Mouse (Mus musculus) heart, embryonic 16.5 days (tissue): ENCODE measurements around the gene Mier1. TPM values are rescaled to one million over a fixed set of nuclear protein-coding genes. Genes with fewer than 3 reads are reported as not detected.

Experiments used
- ATAC-seq: fragments of 200-750 bp; cut with Nextera tagmentation; replicated peaks from 2 replicates; pipeline ENCODE4 v1.8.0; 2017; ENCODE audit warnings: moderate number of reproducible peaks; ENCODE audit not compliant: insufficient read depth, low FRiP score; ENCODE audit errors: extremely low read depth
- H3K27ac ChIP-seq: fragments of 300-500 bp; sonication (generic); 2 replicates; pipeline ENCODE4 v1.5.1; 2014; ENCODE audit warnings: mild to moderate bottlenecking, low read length, control low read depth, moderate library complexity
- H3K27me3 ChIP-seq: fragments of 300-500 bp; sonication (generic); 2 replicates; pipeline ENCODE4 v1.6.1; 2014; ENCODE audit warnings: low read length, mixed read lengths; ENCODE audit not compliant: control insufficient read depth, insufficient read depth
- H3K36me3 ChIP-seq: fragments of 300-500 bp; sonication (generic); 2 replicates; pipeline ENCODE4 v1.6.1; 2014; ENCODE audit not compliant: control insufficient read depth, insufficient read depth
- H3K4me1 ChIP-seq: fragments of 300-500 bp; sonication (generic); 2 replicates; pipeline ENCODE4 v1.6.1; 2014; ENCODE audit warnings: low read length, mixed read lengths; ENCODE audit not compliant: control insufficient read depth, insufficient read depth
- H3K4me2 ChIP-seq: fragments of 300-500 bp; sonication (generic); 2 replicates; pipeline ENCODE4 v1.6.1; 2014; ENCODE audit warnings: low read depth, mild to moderate bottlenecking, control low read depth, low read length
- H3K4me3 ChIP-seq: fragments of 300-500 bp; sonication (generic); 2 replicates; pipeline ENCODE4 v1.5.1; 2014; ENCODE audit warnings: mild to moderate bottlenecking, control low read depth, low read length
- H3K9ac ChIP-seq: fragments of 300-500 bp; sonication (generic); 2 replicates; pipeline ENCODE4 v1.6.1; 2014; ENCODE audit warnings: low read length, control low read depth
- H3K9me3 ChIP-seq: fragments of 300-500 bp; sonication (generic); replicated peaks from 2 replicates; pipeline ENCODE4 v1.6.1; 2016; ENCODE audit warnings: low read length; ENCODE audit not compliant: control insufficient read depth
- WGBS: fragments of 180-500 bp; shearing (Covaris S2); extraction: QIAGEN DNeasy Blood & Tissue Kit; methylation state at CpG from one replicate; pipeline ENCODE4 v1.1.7; 2014; 5-methylcytosine and 5-hydroxymethylcytosine counted together
- polyA plus RNA-seq: library from polyadenylated mRNA; unstranded; fragments of >200 nt; fragmentation: Nextera tagmentation; extraction: Ambion mirVana; gene quantifications from 2 replicates; pipeline ENCODE4 v1.2.1, GENCODE M21; 2015

The Mier1 gene
- polyA plus RNA-seq, 1 experiment from 2014 or later = 27.6 TPM

DNA sequence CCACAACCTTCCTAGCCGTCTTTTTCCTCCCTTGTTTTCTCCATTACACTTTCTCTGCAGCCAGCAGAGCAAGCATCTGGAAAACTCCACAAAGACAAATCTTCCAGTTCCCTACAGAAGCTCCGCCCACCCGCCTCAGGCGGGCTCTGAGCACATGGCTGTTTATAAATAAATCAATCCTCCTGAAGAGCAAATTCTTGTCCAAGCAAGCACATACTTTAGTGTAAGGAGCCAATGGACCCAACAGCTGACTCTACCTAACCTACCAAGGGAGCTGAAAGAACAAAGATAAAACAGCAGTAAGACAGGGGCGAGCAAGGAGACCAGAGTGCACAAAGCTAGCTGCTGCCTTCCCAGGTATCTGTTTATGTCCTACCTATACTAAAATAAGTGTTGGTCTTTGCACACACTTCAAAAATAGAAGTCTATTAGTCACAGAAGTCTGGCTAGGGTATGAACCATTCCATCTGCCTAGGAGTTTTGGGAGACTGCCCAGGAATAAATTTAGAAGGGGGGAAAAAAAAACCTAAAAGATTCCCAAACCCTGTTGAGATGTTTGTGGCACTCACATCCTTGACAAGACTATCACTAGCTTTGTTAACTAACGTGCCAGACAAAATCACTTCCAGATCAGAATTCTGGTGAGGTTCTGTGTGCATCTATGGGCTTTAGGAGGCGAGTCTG is 64.6 kb downstream of the Mier1 start:
- H3K9ac ChIP-seq = no peak overlapping the region; the same call in 1 of the 2 replicates
- no peaks in the 10 kb centered on the region for H3K27me3 ChIP-seq
- ATAC-seq = peak; percentile 59
- peak overlapping the region; percentile 42 for H3K4me2 ChIP-seq
- no peaks in the 10 kb centered on the region for H3K9me3 ChIP-seq
- H3K36me3 ChIP-seq = peaks cover 8% of the 10 kb centered on the region
- H3K27ac ChIP-seq = peak overlapping the region; percentile 92
- WGBS = 48% methylated on average over 7 of the region's 7 CpGs
- H3K4me1 ChIP-seq = peaks cover 22% of the 10 kb centered on the region
- H3K4me3 ChIP-seq = no peak overlapping the region

DNA sequence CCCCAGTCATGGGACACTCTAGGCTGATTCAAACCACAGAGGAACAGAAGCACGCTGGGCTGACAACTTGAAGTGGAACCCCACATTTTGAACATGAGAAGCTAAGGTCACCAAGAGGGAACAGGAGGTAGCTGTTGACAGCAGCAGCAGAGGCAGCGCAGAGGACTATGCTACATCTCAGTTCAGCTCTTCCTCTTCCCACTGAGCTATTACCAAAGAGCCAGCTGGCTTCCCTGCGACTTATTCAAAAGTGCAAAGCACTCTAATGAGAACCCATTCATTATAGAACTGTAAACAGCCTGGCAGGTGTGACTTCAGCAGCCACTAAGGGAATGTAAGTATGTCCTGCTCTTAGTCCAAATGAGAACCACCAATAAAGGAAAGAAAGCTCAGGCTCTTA is 65.4 kb downstream of the Mier1 start:
- ATAC-seq = 0 out of 2 replicates have a peak, but pooled peaks have one; percentile 15
- Histone ChIP-seq H3K27ac (peak overlapping the region; percentile 92), H3K4me2 (peak overlapping the region; percentile 42; the same call in 1 of the 2 replicates)

GRCm38 (mm10) chr4:103180300-103180888 is 66.2 kb downstream of the Mier1 start:
- Histone ChIP-seq H3K9ac (no peak overlapping the region), H3K36me3 (peaks cover 13% of the 10 kb centered on the region), H3K4me3 (no peak overlapping the region), H3K27ac (no peak overlapping the region), H3K4me1 (peaks cover 22% of the 10 kb centered on the region), H3K4me2 (no peak overlapping the region), H3K9me3 (no peaks in the 10 kb centered on the region), H3K27me3 (no peaks in the 10 kb centered on the region)
- no peak for ATAC-seq
- WGBS = 87% methylated on average over 8 of the region's 8 CpGs

More for the DNA sequence above, 65.4 kb downstream of the Mier1 start:
- Histone ChIP-seq H3K9ac (no peak overlapping the region), H3K36me3 (peaks cover 9% of the 10 kb centered on the region), H3K4me1 (peaks cover 22% of the 10 kb centered on the region), H3K4me3 (no peak overlapping the region), H3K27me3 (no peaks in the 10 kb centered on the region), H3K9me3 (no peaks in the 10 kb centered on the region)
- WGBS = 39% methylated on average over 3 of the region's 3 CpGs

DNA sequence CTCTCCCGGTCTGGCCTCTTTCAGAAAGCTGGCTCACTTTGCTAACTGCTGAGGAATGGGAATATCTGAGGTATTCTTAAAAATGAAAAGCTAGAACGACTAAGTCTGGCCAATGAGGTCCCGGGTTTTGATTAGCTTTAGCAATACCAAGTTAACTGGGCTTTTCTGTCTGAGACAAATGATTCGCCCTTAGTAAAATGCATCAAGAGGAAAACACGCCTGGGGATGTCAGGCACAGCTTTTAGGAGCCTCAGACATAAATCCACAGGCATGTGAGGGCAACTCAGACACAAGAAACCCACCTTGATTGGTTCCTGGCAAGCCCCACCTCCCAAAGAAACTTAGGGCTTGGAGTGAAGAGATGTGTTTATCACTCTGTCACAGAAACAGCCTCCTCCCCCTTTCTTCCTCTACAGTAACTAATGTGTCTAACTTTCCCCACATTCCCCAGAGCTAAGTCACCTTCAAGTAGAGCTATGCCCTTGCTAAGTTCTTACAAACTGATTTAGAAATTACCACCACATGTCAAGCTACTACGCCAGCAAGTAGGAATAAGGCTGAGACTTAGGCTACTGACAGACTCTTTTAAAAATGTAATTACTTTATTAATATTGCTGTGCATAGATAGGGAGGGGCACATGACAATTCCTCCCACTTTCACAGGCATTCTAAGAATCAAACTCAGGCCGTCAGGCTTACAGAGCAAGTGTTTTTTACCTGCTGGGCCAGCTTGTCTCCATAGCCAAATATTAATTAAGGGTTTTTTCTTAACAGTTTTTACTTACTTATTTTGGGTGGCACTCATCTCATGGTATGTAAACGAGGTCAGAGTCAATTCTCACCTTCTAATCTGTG is 74.8 kb downstream of the Mier1 start:
- Histone ChIP-seq H3K4me3 (no peak overlapping the region), H3K27ac (peak overlapping the region; percentile 43; the same call in 1 of the 2 replicates), H3K9me3 (no peaks in the 10 kb centered on the region), H3K4me1 (peaks cover 9% of the 10 kb centered on the region), H3K27me3 (no peaks in the 10 kb centered on the region), H3K4me2 (no peak overlapping the region), H3K36me3 (peaks cover 15% of the 10 kb centered on the region), H3K9ac (no peak overlapping the region)
- ATAC-seq = no peak
- WGBS = 69% methylated on average over 8 of the region's 8 CpGs

DNA sequence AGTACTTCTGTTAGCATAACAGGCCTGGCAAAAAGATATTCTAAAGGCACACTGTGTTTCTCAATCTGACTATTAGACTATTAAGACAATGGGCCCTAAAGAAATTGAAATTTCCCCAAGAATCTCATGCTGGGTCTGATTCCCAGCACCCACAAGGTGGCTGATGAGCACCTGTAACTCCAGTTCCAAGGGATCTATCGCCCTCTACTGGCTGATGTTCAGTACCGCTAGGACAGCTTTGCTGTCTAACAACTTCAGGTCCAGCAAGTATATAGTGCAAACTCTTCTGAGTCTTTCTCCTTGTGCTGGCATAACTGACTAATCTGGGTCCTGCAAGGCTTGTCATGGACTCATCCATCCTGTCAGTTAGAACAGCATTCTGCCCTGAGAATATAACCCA is 78.2 kb downstream of the Mier1 start:
- no peak overlapping the region for H3K4me3 ChIP-seq
- H3K9me3 ChIP-seq = no peaks in the 10 kb centered on the region
- peaks cover 9% of the 10 kb centered on the region for H3K36me3 ChIP-seq
- peaks cover 9% of the 10 kb centered on the region for H3K4me1 ChIP-seq
- no peak overlapping the region for H3K27ac ChIP-seq
- no peak for ATAC-seq
- H3K9ac ChIP-seq = no peak overlapping the region
- H3K27me3 ChIP-seq = no peaks in the 10 kb centered on the region
- WGBS = 84% methylated on average over 2 of the region's 2 CpGs
- H3K4me2 ChIP-seq = no peak overlapping the region

GRCm38 (mm10) chr4:103197401-103197800 is 83.2 kb downstream of the Mier1 start:
- Histone ChIP-seq H3K36me3 (peaks cover 8% of the 10 kb centered on the region), H3K9me3 (no peaks in the 10 kb centered on the region), H3K4me2 (no peak overlapping the region), H3K9ac (no peak overlapping the region), H3K4me3 (no peak overlapping the region), H3K4me1 (peaks cover 7% of the 10 kb centered on the region), H3K27me3 (no peaks in the 10 kb centered on the region), H3K27ac (no peak overlapping the region)
- WGBS = 87% methylated on average over 8 of the region's 8 CpGs
- no peak for ATAC-seq

DNA sequence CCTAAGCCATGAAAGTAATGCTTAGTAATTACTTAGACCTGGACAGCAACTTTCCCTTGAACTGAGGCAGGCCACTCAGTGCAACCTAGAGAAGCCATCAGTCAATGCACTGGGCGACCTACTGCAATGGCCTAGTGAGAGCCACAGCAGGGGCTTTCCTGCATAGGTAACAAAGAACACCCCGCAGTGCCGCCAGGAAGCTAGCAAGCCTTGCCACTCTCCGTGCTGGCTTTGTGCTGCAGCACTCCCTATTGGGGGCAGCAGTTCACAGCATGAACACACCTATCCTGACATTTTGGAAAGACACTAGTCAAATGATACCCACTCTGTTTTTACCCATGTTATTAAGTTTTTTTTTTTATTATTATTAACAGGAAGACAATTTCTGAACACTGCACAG is 84.9 kb downstream of the Mier1 start:
- ATAC-seq = no peak
- H3K27me3 ChIP-seq = no peaks in the 10 kb centered on the region
- no peak overlapping the region for H3K9ac ChIP-seq
- no peak overlapping the region for H3K4me2 ChIP-seq
- H3K27ac ChIP-seq = no peak overlapping the region
- H3K4me1 ChIP-seq = peaks cover 7% of the 10 kb centered on the region
- WGBS = 58% methylated on average over 4 of the region's 4 CpGs
- peaks cover 8% of the 10 kb centered on the region; the same call in 1 of the 2 replicates for H3K36me3 ChIP-seq
- H3K9me3 ChIP-seq = no peaks in the 10 kb centered on the region
- H3K4me3 ChIP-seq = no peak overlapping the region

DNA sequence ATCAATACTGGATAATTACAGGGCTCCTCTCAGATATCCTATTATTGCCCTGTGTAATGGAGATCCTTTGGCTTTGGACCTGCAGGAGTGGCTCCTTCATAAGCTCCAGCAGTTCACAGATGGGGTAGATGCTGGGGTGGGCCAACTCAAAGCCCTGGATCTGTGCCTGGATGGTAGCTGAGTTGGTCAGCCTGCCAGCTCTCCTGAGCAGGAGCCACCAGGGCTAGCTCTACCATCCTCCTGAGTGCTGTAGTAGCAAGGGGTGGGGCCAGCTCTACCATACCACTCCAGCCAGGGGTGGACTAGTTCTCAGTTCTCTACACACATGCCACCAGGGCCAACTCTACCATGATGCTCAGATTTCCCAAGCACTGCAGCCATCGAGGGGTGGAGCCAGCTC is 85.9 kb downstream of the Mier1 start:
- H3K4me1 ChIP-seq = peaks cover 10% of the 10 kb centered on the region
- peaks cover 8% of the 10 kb centered on the region; the same call in 1 of the 2 replicates for H3K36me3 ChIP-seq
- 78% methylated on average over 1 of the region's 1 CpGs for WGBS

More for the DNA sequence above, 85.9 kb downstream of the Mier1 start:
- ATAC-seq = no peak
- Histone ChIP-seq H3K4me3 (no peak overlapping the region), H3K9me3 (no peaks in the 10 kb centered on the region), H3K4me2 (no peak overlapping the region), H3K27ac (no peak overlapping the region), H3K9ac (no peak overlapping the region), H3K27me3 (no peaks in the 10 kb centered on the region)
